Mouse (Mus musculus) lung, embryonic 14.5 days (tissue): ENCODE measurements at regions not wholly inside any gene's neighbourhood (a gene's known extent, or its start where the extent isn't known, plus 50 kb on each side); places are given as distances from the start of the nearest gene placed in this dataset.

ENCODE experiments used
- ATAC-seq: fragments of 200-750 bp; cut with Nextera tagmentation; 2 replicates; pipeline ENCODE4 v1.8.0; 2017; ENCODE audit warnings: mild to moderate bottlenecking, moderate TSS enrichment, moderate library complexity; ENCODE audit not compliant: insufficient read depth
- DNase-seq: peaks from one replicate; pipeline ENCODE4 v3.0.0-alpha.2; 2015
- H3K27ac ChIP-seq: fragments of 300-500 bp; sonication (generic); 2 replicates; pipeline ENCODE4 v1.5.1; 2014; ENCODE audit warnings: low read depth, mild to moderate bottlenecking, moderate library complexity
- H3K27me3 ChIP-seq: fragments of 300-500 bp; sonication (generic); 2 replicates; pipeline ENCODE4 v1.6.1; 2014; ENCODE audit warnings: low read length, control low read depth; ENCODE audit not compliant: insufficient read depth
- H3K36me3 ChIP-seq: fragments of 300-500 bp; sonication (generic); 2 replicates; pipeline ENCODE4 v1.6.1; 2014; ENCODE audit warnings: control low read depth; ENCODE audit not compliant: insufficient read depth
- H3K4me1 ChIP-seq: fragments of 300-500 bp; sonication (generic); 2 replicates; pipeline ENCODE4 v1.6.1; 2014; ENCODE audit warnings: antibody characterized with exemption, control low read depth; ENCODE audit not compliant: insufficient read depth
- H3K4me2 ChIP-seq: fragments of 300-500 bp; sonication (generic); 2 replicates; pipeline ENCODE4 v1.6.1; 2014; ENCODE audit warnings: mild to moderate bottlenecking
- H3K4me3 ChIP-seq: fragments of 300-500 bp; sonication (generic); 2 replicates; pipeline ENCODE4 v1.5.1; 2014; ENCODE audit warnings: low read depth, low read length
- H3K9ac ChIP-seq: fragments of 300-500 bp; sonication (generic); 2 replicates; pipeline ENCODE4 v1.6.1; 2014
- H3K9me3 ChIP-seq: fragments of 300-500 bp; sonication (generic); 2 replicates; pipeline ENCODE4 v1.6.1; 2016; ENCODE audit warnings: low read depth, low read length, control low read depth
- CTCF ChIP-seq: IDR thresholded peaks from 2 replicates; pipeline ENCODE4 v1.5.1; 2016; ENCODE audit warnings: antibody characterized with exemption, low read depth
- WGBS: fragments of 180-500 bp; shearing (Covaris S2); extraction: QIAGEN DNeasy Blood & Tissue Kit; methylation state at CpG from one replicate; pipeline ENCODE4 v1.1.7; 2014; 5-methylcytosine and 5-hydroxymethylcytosine counted together

- H3K9ac ChIP-seq: no peak overlapping the region
- no peaks in the 10 kb centered on the region for H3K9me3 ChIP-seq
- no peaks in the 10 kb centered on the region for H3K4me1 ChIP-seq
- no peaks in the 10 kb centered on the region for H3K27me3 ChIP-seq
- no peak overlapping the region for H3K4me3 ChIP-seq
- H3K36me3 ChIP-seq: no peaks in the 10 kb centered on the region
- peak; percentile 73 for TF ChIP-seq CTCF
- H3K27ac ChIP-seq: no peak overlapping the region
- WGBS: 32% methylated on average over 7 of the region's 7 CpGs
- no peak overlapping the region for H3K4me2 ChIP-seq
- peak; percentile 91 for DNase-seq
- peak; percentile 82 for ATAC-seq
Measured at GRCm38 (mm10) chr15:56065872-56066534, 1411.4 kb downstream of the Slc22a22 start.

- TF ChIP-seq CTCF: no peak
- WGBS: 58% methylated on average over 3 of the region's 3 CpGs
- no peak overlapping the region for H3K27ac ChIP-seq
Measured at GRCm38 (mm10) chr15:56062576-56062975, 1414.8 kb downstream of the Slc22a22 start.

GRCm38 (mm10) chr15:56061326-56061725 lies 1416.1 kb downstream of the Slc22a22 start:
- Histone ChIP-seq H3K4me1 (no peaks in the 10 kb centered on the region), H3K4me3 (no peak overlapping the region), H3K4me2 (no peak overlapping the region), H3K9ac (no peak overlapping the region), H3K9me3 (no peaks in the 10 kb centered on the region), H3K27me3 (no peaks in the 10 kb centered on the region), H3K27ac (no peak overlapping the region), H3K36me3 (no peaks in the 10 kb centered on the region)
- ATAC-seq: no peak
- 64% methylated on average over 4 of the region's 4 CpGs for WGBS
- no peak for DNase-seq
- TF ChIP-seq CTCF: no peak

More at GRCm38 (mm10) chr15:56062576-56062975, 1414.8 kb downstream of the Slc22a22 start:
- Histone ChIP-seq H3K27me3 (no peaks in the 10 kb centered on the region), H3K4me1 (no peaks in the 10 kb centered on the region), H3K9me3 (no peaks in the 10 kb centered on the region), H3K9ac (no peak overlapping the region), H3K4me3 (no peak overlapping the region), H3K4me2 (no peak overlapping the region), H3K36me3 (no peaks in the 10 kb centered on the region)
- DNase-seq: no peak
- ATAC-seq: no peak

GRCm38 (mm10) chr15:56050716-56051115 lies 1426.7 kb downstream of the Slc22a22 start:
- Histone ChIP-seq H3K4me3 (no peak overlapping the region), H3K4me1 (no peaks in the 10 kb centered on the region), H3K27ac (no peak overlapping the region), H3K4me2 (no peak overlapping the region), H3K36me3 (no peaks in the 10 kb centered on the region), H3K9me3 (no peaks in the 10 kb centered on the region), H3K27me3 (no peaks in the 10 kb centered on the region), H3K9ac (no peak overlapping the region)
- TF ChIP-seq CTCF: no peak
- 50% methylated on average over 7 of the region's 7 CpGs for WGBS
- ATAC-seq (no peak), DNase-seq (peak; percentile 51)

GRCm38 (mm10) chr15:56047832-56048231 lies 1429.6 kb downstream of the Slc22a22 start:
- H3K4me3 ChIP-seq: no peak overlapping the region
- 80% methylated on average over 2 of the region's 2 CpGs for WGBS
- no peak for TF ChIP-seq CTCF
- H3K27me3 ChIP-seq: no peaks in the 10 kb centered on the region
- H3K9ac ChIP-seq: no peak overlapping the region
- no peaks in the 10 kb centered on the region for H3K4me1 ChIP-seq
- H3K36me3 ChIP-seq: no peaks in the 10 kb centered on the region
- DNase-seq: no peak
- H3K27ac ChIP-seq: no peak overlapping the region
- ATAC-seq: no peak
- no peaks in the 10 kb centered on the region for H3K9me3 ChIP-seq
- no peak overlapping the region for H3K4me2 ChIP-seq

GRCm38 (mm10) chr15:56046679-56047532 lies 1430.5 kb downstream of the Slc22a22 start:
- no peak overlapping the region for H3K27ac ChIP-seq
- H3K9ac ChIP-seq: peak overlapping the region; percentile 27; the same call in 1 of the 2 replicates
- no peaks in the 10 kb centered on the region for H3K36me3 ChIP-seq

GRCm38 (mm10) chr15:56045510-56046245 lies 1431.7 kb downstream of the Slc22a22 start:
- Histone ChIP-seq H3K4me1 (no peaks in the 10 kb centered on the region), H3K27ac (no peak overlapping the region), H3K9ac (no peak overlapping the region), H3K27me3 (no peaks in the 10 kb centered on the region), H3K4me3 (no peak overlapping the region), H3K9me3 (no peaks in the 10 kb centered on the region), H3K4me2 (no peak overlapping the region), H3K36me3 (no peaks in the 10 kb centered on the region)
- TF ChIP-seq CTCF: no peak
- 84% methylated on average over 10 of the region's 10 CpGs for WGBS
- DNase-seq (no peak), ATAC-seq (no peak)

More at GRCm38 (mm10) chr15:56046679-56047532, 1430.5 kb downstream of the Slc22a22 start:
- Histone ChIP-seq H3K4me2 (peak overlapping the region; percentile 59), H3K4me3 (peak overlapping the region; percentile 29), H3K4me1 (no peaks in the 10 kb centered on the region), H3K27me3 (no peaks in the 10 kb centered on the region), H3K9me3 (no peaks in the 10 kb centered on the region)
- ATAC-seq (peak; percentile 73), DNase-seq (peak; percentile 89)
- WGBS: 28% methylated on average over 16 of the region's 16 CpGs
- TF ChIP-seq CTCF: peak; percentile 96
